Mouse (Mus musculus) mouse trophoblast stem cell (cell line): ENCODE results near the gene Paxip1.

ENCODE experiments used
- in situ Hi-C, 2 experiments: fragments of 300-500 bp; cut with MseI, MboI; formaldehyde crosslinking; loops; 2 replicates in 1 of 2; 3 replicates in 1 of 2; pipeline ENCODE4 v1.15.1; 2025

Gene Paxip1

DNA sequence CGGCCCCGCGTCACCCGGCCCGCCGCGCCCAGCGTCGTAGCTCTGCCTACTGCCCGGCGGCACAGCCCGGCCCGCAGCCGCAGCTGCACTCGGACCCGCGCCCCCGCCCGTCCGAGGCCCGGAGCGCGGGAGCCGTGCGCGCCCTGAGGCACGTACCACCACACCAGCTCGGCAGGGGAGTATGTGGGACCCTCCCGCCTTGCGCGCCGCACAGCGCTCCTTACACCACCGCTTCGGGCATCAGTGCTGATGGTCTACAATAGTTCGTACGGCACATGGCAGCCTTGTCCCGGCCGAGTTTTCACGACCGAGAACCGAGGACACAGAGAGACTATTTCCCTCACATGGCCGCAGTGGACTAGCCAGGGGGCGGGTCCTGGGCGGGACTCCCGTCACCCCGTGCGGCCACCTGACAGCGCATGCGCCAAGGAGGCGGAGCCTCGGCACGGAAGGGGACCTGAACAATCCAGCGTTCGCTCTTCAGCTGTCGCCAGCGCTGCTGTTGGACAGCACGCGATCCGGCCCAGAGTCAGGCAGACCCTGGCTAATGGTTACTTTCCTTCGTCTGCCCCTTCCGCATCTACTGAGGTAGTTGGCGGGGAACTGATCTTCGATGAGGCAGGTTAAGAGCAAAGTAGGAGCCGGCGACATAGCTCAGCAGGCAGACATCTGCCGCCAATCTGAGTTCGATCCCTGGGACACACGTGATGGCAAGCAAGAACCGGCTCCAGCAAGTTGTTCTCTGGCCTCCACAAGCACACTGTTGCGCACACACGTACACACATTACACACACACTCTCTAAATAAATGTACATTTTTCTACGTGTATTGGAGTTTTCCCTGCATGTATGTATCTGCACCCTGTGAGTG lies at the start of gene Paxip1:
Paxip1 (minus strand) TSS at position 389 of the 870 bp plus-strand sequence.
- in situ Hi-C loops, result no loop called here

DNA sequence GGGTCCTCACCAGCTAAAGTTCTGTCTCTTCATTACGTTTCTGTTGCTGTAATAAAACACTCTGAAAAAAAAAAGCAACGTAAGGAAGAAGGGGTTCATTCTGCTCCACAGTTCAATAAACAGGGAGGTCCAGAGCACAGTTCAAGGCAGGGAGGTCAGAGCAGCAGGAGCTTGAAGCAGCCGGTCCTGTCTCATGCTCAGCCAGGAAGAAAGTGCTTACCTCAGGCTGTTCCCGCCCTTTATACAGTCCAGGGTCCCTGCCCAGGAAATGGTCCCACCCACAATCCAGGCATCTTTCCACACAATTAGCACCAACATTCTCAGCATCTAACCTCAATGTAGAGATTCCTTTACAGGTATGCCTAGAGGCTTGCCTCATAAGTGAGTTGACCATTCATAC lies 46.6 kb upstream of the Paxip1 start:
- in situ Hi-C loops, result no loop called here

DNA sequence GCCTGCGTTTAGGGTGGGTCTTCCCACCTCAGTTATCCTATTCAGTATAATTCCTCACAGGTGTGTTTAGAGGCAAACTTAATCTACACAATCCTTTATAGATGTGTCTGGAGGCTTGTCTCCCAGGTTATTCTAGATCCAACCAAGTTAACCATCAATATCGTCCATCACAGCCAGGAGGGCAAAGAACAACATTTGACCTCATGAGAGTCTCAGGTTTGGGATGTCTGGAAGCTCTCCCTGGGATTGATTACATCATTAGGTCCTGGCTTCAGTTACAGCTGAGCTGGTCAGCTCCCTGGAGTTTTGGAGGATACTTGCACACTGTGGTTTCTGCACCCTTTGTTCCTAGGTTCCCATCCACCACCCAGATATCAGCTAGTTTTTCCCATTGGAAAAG lies 43.6 kb upstream of the Paxip1 start:
- in situ Hi-C loops, result no loop called here

DNA sequence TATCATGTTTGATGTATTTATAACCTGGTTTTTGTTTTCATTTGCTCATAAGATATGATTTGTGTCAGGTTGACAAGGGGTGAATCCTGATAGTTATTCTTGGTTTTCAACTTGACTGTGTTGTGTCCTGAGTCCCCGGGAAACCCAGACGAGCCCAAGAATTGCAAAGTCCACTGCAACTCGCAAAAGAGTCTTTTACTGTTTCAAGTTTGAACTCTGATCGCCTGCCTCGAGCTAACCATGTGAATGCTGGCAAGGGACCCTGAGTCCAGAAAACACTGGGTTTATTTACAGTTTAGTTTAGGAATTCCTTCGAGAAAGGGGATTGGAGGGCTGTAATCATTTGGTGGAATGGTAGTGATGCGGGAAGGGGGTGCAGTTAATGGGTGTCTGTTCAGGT lies 36.5 kb upstream of the Paxip1 start:
- in situ Hi-C loops, result no loop called here

DNA sequence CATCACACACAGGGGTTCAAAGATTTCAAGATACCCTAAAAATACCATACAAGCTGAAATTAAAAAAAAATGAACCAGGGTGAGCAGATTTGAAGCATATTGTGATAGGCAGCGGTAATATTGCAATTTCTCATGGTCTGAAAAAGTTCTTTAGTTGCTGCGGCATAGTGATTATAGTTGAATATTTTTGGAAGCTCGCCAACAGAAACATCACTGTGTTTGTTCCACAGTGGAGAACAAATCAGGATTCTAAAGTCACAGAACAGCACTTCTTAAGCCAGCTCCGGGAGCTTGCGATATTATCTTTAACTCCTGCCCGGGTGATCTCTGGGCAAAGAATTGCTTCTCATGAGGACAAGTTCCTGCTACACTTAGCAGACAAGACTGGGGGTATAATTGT lies 29.7 kb upstream of the Paxip1 start:
- in situ Hi-C loops, result no loop called here

DNA sequence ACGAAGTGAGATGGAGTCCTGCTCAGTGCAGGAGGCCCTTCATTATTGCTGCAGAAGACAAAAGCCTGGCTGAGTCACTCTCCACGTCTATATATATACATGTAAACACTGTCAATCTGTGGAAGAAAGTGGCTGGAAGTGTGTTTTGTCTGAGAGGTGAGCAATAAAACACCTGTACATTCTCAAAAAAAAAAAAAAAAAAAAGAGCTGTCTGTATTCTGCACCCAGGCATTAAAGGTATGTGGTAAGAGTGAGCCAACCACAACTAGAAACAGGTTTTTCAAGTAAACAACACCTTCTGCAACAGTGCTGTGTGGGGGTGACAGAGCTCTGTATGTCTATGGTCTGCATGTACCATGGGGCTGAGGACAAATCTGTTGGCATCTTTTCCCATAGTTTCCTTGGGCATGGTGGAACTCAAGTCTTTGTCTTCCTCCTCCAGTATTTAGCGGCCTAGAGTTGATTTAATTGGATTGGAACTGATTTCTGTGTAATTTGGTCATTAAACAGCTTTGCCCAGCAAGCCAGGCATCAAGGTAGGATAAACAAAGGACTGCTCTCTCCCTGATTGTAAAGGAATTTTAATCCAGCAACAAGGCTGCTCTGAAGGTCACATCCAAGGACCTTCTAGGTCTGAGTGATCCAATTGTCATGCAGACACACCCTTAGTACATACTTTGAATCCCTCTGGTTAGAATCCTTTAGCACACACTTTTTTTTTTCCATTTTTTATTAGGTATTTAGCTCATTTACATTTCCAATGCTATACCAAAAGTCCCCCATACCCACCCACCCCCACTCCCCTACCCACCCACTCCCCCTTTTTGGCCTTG lies 27.6 kb upstream of the Paxip1 start:
- in situ Hi-C loops, result no loop called here

DNA sequence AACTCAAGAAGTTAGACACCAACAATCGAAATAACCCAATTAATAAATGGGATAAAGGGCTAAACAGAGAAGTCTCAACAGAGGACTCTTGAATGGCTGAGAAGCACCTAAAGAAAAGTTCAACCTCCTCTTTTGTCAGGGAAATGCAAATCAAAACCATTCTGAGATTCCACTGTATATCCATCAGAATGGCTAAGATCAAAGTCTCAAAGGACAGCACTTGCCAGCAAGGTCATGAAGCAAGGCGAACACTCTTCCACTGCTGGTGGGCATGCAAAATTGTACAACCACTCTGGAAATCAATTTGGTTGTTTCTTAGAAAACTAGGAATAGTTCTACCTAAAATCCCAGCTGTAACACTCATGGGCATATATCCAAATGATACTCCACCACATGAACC lies 22.8 kb upstream of the Paxip1 start:
- in situ Hi-C loops, result no loop called here

DNA sequence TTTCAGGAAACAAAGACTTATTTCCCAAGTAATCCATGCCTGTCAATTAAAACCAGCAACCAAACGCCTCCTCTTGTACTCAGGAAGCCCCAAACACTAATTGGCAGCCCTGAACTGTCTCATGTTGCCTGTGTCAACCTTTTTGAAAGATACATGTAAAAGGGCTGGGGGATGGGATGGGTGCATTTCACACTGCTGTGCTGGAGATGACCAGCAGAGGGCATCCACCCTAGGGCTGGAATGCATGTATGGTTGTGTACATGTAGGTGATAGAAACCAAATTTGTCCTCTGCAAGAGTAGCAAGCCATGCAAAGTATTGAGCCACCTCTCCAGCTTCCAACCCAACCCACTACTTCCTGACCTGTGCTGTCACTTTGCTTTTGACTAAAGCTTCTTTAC lies 2.4 kb upstream of the Paxip1 start:
- in situ Hi-C loops, result no loop called here

DNA sequence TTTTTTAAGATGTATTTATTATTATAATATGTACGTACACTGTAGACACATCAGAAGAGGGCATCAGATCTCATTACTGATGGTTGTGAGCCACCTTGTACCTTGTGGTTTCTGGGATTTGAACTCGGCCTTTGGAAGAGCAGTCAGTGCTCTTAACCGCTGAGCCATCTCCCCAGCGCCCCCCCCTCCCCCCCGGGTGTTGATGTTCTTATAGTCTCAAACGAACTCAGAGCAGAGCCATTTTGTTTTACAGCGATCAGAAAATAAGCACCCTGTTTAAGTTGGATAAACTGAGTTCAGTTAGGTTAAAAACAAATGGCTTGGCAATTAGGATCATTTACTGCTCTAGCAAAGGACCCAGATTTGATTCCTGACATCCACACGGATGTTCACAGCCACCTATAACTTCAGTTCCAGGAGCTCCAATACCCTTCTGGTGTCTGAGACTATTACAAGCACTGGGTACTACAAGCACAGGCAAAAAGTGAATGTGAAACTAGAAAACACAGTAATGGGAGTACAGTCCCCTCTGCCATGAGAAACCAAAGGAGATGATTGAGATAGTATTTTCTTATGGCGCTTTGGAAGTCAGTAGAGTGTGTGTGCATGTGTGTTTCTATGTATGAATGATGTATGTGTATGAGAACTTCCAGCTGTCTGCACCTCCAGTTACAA lies 1.2 kb upstream of the Paxip1 start:
- in situ Hi-C loops, result no loop called here

DNA sequence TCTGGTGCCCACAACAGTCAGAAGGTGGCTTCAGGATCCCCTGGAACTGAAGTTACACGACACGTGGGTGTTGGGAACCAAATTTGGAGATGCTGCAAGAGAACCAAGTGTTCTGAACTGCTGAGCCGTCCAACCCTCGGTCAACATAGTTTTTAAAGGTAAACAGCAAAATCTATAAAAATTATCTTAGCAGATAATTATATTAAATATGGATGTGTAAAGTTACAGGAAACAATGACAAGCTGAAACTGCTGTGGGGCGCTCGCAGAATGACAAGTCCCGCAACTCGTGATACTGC lies 631 bp upstream of the Paxip1 start:
- in situ Hi-C loops, result no loop called here

DNA sequence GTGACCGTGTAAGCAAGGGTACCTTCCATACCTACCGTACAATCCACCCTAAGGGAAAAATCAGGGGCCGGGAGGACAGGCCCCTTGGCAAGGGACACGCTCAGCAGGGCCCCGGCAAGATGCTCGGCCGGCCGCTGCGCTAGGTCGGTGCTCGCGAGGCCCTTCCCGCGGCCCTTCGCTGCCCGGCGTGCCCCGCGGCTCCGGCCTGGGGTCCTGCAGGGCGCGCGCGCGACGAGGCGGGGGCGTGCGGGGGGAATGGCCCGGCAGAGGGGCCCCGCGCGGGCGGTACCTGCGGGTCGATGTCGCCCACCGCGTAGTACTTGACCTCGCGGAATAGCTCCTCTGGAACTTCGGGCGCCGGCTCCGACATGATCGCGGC lies 592 bp downstream of the Paxip1 start:
- in situ Hi-C loops, result no loop called here

DNA sequence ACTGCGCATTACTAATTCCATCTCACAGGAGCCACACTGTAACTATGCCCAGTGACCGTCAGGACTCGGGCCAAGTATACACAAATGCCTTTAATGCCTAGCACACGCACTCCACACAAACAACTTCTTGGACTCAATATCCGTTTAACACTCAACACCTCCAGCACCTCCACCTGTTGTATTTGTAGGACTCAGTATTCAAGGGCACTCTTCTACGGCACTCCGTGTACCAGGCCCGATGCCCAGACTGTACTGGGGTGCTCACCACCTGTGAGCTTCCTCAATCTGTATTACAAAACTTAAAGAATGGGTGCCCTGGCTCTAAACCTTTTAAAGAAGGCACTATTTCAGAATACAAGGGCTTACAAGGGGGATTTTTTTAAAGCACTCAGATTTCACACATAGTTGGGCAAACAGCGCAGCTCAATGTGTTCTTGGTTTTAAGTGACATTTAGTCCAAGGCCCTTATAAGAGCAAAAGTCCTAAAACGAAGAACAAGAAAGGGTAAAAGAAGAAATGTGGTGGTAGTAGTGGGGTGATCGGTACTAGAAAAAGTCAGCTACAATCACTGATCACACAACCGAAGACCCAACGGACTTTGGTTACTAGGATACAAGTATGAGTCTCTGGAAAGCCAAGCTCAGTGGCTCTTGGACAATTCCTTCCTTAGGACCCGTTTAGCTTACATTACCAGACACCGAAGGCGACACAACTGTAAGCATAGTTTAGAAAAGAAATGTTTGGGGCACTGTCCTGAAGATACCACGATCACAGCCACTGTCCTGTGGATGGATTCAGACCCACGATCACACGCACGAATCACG lies 1.2 kb downstream of the Paxip1 start:
- in situ Hi-C loops, result no loop called here

DNA sequence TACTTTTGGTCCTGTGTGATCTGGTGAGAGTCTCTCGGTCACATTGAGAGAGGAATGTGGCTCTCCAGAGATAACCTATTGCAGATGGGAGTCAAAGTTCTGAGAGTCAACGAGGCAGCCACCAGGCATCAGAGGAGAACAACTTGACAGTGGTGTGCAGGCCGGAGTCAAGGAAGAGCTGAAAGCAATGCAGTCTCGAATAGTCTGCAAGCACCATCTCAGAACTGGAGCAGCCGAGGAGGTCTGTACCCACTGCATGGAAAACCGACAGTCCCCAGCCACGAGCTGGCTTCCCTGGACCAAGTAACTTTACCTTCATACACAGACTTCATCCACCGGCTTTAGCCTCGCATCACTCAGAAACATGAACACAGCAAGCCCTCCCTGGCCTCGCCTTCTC lies 1.9 kb downstream of the Paxip1 start:
- in situ Hi-C loops, result no loop called here

DNA sequence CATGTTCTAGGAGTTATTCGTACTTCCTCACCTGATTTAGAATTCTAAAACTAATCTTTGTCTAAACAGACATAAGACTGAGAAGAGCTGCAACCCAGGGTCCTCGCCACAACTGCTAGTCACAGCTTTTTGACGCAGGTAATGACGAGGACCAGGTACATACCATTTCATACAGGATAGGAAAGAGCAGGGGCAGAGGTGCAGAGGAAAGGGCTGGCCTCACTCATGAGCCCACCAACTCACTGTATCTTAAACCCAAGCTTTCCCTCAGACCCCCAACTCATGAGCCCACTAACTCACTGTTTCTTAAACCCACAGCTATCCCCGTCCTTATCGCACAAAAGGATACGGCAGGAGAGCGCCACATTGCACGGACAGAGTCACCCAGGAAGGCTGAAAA lies 8.1 kb downstream of the Paxip1 start:
- in situ Hi-C loops, result no loop called here

DNA sequence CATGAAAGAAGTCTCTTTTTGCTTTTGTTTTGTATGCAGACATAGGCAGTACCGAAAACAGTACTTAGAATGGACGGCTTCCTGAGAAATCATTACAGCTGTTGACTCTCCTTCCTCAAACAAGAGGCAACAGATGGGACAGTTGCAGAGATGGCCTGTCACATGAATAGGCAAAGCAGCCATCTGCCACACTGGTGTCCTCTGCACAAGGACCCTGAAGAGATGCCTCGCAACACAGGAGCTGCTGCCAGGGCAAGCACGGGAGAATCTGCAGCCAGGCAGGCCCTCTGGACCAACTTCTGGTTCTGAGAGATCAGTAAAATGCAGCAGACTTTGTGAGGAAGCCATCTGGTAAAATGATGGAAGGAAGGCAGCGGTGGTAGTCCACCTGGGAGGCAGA lies 23.5 kb downstream of the Paxip1 start:
- in situ Hi-C loops, result no loop called here

DNA sequence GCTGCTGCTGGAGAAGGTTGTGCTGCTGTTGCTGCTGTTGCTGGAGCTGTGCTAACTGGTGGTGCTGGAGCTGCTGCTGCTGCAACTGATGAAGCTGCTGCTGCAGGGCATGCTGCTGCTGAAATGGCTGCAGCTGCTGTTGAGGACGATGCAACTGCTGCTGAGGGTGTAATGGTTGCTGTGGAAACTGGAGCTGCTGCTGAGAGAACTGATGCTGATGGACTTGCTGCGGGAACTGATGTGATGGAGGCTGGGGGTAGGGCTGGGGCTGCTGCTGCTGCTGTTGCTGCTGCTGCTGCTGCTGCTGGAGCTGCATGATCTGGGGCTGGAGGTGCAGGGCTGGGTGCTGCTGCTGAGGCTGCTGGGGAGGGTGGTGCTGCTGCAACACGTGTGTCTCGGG lies 25.7 kb downstream of the Paxip1 start:
- in situ Hi-C loops, result no loop called here

DNA sequence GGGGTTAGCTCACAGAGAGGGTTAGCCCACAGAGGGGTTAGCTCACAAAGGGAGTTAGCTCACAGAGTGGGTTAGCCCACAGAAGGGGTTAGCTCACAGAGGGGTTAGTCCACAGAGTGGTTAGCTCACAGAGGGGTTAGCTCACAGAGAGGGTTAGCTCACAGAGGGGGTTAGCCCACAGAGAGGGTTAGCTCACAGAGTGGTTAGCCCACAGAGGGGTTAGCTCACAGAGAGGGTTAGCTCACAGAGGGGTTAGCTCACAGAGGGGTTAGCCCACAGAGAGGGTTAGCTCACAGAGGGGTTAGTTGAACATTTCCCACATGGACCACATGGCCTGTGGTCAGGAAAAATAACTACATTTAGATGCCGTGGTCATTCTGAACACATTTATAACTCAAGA lies 46.5 kb downstream of the Paxip1 start:
- in situ Hi-C loops, result no loop called here

DNA sequence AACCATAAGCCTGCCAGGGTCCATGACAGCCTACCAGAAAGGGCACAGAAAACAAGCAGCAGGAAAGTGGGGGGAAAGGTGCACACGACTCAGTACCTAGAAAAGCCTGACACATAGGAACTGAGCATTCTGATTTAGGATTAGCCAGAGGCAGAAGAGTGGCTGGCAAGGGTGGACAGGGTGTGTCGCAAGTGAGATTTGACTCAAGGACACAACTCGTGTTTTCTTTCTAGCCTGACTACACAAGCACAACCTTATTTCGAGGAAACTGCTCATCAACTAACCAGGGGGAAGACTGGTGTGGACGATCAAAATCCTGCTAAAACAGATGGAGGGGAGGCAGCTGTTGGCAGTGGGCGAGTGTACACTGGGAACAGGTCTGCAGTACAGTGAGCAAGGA lies 52.3 kb downstream of the Paxip1 start:
- in situ Hi-C loops, result no loop called here

DNA sequence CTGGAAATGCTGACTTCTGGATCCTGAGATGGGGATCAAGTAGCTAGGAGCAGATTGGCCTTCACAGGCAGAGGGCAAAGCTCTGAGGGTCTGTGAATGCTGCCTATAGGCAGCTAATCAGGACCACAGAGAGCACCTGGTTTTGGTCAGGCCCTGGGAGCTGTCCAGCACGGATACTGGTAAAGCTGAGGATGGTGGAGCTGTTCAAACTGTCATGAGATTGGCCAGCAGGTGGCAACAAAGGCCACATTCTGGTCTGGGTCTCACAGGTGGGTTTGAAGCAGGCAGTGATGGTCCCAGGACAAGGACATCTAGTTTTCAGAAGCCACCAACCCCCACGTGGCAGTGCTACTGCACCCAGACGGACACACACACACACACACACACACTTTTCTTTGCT lies 54.3 kb downstream of the Paxip1 start:
- in situ Hi-C loops, result no loop called here

DNA sequence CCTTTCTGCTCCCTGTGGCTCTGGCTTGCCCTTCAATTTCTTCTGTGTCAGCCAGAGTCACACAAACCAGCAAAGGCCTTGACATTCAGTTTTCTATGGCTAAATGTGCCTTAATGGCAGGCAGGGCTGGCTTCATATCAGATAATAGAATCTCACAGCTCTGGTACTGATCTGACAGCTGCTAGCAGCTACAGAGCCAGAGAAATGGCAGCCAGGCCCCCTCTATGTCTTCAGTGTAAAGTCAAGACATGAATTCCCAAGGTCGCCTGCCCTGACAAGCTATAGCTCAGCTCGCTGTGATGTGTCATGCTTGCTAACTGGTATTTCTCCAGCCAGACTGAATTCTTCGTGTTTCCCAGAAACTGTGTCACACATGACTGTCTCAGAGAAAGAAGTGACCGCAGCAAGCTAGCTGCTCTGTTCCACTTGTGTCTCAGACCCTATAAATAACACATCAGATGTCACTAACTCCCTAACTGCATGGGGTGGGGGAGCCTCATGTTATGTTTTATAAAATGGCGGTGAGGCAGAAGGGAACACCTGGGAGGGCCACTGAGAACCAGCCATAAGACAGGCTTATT lies 59.1 kb downstream of the Paxip1 start:
- in situ Hi-C loops, result no loop called here

DNA sequence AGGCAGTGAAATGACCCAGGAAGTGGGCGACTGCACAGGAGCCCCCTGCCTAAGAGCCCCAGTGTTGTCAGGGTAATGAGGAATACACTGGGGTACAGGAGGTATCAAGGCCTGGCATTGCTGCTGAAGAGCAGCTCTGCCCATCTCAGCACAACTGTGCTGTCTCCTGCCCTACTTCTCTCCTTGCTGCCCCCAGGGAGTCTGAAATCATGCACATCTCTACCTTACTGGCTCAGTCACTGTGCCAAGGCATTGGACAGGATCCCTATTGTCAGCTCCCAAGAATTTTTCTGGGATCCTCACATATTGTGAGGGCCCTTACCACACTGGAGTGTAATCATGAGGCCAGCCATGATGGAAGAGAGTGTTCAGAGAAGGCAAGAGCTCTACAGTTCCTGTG lies 60.1 kb downstream of the Paxip1 start:
- in situ Hi-C loops, result no loop called here

DNA sequence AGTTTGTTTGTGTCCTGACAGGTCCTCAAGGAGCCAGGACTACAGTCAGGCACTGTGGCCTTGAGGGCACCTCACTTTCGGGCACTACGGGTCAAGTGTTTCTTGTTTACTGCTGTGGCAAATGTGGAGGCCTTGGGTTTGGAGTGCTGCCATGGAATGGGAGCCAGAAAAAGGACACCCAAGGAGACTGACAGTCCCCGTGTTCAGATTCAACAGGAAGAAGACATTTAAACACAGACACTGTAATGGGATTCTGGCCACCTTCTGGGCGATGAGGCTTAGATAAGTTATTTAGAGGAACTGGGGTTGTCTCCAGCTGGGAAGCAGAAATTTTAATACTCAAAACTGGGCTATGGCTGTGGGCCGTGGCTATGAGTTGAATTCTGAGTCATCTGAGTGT lies 60.8 kb downstream of the Paxip1 start:
- in situ Hi-C loops, result no loop called here
